Mouse (Mus musculus) G1E (cell line): ENCODE measurements around the gene Napb. TPM values are rescaled to one million over a fixed set of nuclear protein-coding genes. Genes with fewer than 3 reads are reported as not detected.

Experiments used
- ATAC-seq: 2 replicates; pipeline ENCODE4 v1.8.0; 2016; ENCODE audit warnings: mild to moderate bottlenecking; ENCODE audit not compliant: insufficient number of reproducible peaks, poor library complexity, low FRiP score, severe bottlenecking; ENCODE audit errors: extremely low read depth
- DNase-seq: peaks from one replicate; pipeline ENCODE4 v3.0.0; 2012; ENCODE audit warnings: low spot score
- H3K27me3 ChIP-seq: 2 replicates; pipeline ENCODE4 v1.6.1; 2012; ENCODE audit warnings: mild to moderate bottlenecking, low read length, inconsistent platforms; ENCODE audit not compliant: insufficient read depth
- H3K36me3 ChIP-seq: replicated peaks from 2 replicates; pipeline ENCODE3; 2012; ENCODE audit warnings: mild to moderate bottlenecking, inconsistent platforms
- H3K4me1 ChIP-seq: 2 replicates; pipeline ENCODE4 v1.6.1; 2012; ENCODE audit warnings: low read depth, low read length, inconsistent platforms, mixed read lengths; ENCODE audit not compliant: insufficient read depth
- H3K4me3 ChIP-seq: 2 replicates; pipeline ENCODE4 v1.5.1; 2012; ENCODE audit warnings: low read depth, mild to moderate bottlenecking, inconsistent platforms, low read length, moderate library complexity, mixed read lengths
- H3K9me3 ChIP-seq: replicated peaks from 2 replicates; pipeline ENCODE4 v1.6.1; 2012; ENCODE audit warnings: inconsistent platforms
- CTCF ChIP-seq: IDR thresholded peaks from 2 replicates; pipeline ENCODE4 v1.5.1; 2012; ENCODE audit warnings: low read depth, low read length, inconsistent platforms, mixed read lengths
- GATA1 ChIP-seq: IDR thresholded peaks from 2 replicates; pipeline ENCODE4 v1.6.1; 2012; ENCODE audit warnings: borderline replicate concordance, low read length, inconsistent platforms, mixed read lengths
- GATA2 ChIP-seq: IDR thresholded peaks from 2 replicates; pipeline ENCODE4 v1.6.1; 2012; ENCODE audit warnings: low read depth, low read length, inconsistent platforms, borderline replicate concordance
- POLR2AphosphoS5 ChIP-seq: IDR thresholded peaks from 2 replicates; pipeline ENCODE4 v1.6.1; 2012; ENCODE audit warnings: low read depth, low read length, inconsistent platforms; ENCODE audit not compliant: insufficient replicate concordance
- TAL1 ChIP-seq: conservative IDR thresholded peaks from 2 replicates; pipeline ENCODE4 v1.6.1; 2012; ENCODE audit warnings: low read depth, low read length, inconsistent platforms, mixed read lengths
- polyA plus RNA-seq: library from polyadenylated mRNA; stranded (reverse); fragments of >175 nt; gene quantifications from 2 replicates; pipeline ENCODE4 v1.2.3, GENCODE M21; 2012
- total RNA-seq, 2 experiments: library from RNA; stranded (forward) in 1 of 2; stranded (reverse) in 1 of 2; fragments of 200-1000 nt in 1 of 2; fragments of >200 nt in 1 of 2; fragmentation: Nextera tagmentation in 1 of 2; gene quantifications; 2 replicates each; pipeline ENCODE4 v1.2.3; 2014 to 2017

The Napb gene
- total and polyA plus RNA-seq, 3 experiments, result 0.16 TPM; not detected in 2

DNA sequence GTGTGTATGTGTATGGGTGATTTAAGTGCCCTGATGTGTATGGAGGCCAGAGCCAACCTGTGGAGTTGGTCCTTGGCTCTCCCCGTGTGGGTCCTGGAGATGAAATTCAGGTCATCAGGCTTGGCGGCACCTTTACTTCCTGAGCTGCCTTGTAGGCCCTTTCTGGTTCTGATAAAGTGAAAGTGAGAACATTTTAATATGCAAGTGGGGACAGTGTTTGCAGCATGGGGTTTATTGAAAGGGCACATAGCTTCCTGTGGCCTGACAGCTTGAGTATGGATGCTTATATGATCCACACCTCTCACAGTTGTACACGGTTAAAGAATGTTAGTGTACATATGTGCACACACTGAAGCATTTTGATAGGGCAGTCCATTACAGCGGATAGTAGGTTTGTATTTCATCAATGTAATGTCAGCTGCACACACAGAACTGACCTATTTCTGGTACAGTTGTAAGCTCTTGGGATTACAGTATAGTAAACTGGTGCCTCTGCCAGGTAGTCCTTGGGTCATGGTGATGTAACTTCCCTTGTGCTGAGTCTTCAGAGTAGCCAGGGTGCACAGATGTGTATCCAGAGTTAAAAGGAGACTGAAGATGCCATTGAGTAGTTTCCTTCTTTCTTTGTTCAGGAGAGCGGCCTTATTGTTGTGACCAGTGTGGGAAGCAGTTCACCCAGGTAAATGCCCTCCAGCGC is 42.7 kb downstream of the Napb start:
- Histone ChIP-seq H3K27me3 (no peaks in the 10 kb centered on the region), H3K36me3 (peaks cover 85% of the 10 kb centered on the region), H3K4me1 (peaks cover 6% of the 10 kb centered on the region), H3K9me3 (no peaks in the 10 kb centered on the region), H3K4me3 (no peak overlapping the region)
- ATAC-seq (no peak), DNase-seq (no peak)
- no peak for TF ChIP-seq POLR2AphosphoS5

GRCm38 (mm10) chr2:148687971-148688370 is 44.3 kb downstream of the Napb start:
- peaks cover 8% of the 10 kb centered on the region for H3K4me1 ChIP-seq
- no peak overlapping the region for H3K4me3 ChIP-seq
- peaks cover 91% of the 10 kb centered on the region for H3K36me3 ChIP-seq
- no peak for ATAC-seq
- no peaks in the 10 kb centered on the region for H3K27me3 ChIP-seq
- TF ChIP-seq CTCF (no peak), GATA2 (no peak), GATA1 (no peak), POLR2AphosphoS5 (no peak), TAL1 (no peak)
- DNase-seq, result no peak
- no peaks in the 10 kb centered on the region for H3K9me3 ChIP-seq

DNA sequence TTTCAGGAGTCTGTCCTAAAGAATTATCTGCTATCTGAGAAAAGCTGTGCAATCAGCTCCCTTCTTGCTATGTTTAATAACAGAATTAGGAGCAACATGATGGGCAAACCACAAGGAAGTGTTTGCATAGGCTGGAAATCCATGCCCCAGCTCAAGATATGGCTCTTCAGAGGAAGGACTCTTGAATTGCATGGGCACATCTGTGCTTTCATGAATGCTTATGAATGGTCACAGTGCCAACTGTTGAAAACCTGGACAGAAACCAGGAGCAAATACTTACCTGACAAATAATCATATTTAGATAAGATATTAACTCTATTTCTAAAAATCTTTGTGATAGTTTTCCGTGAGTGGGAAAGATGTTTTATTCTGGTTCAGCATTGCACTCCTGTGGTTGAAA is 45.4 kb downstream of the Napb start:
- TF ChIP-seq CTCF (no peak), POLR2AphosphoS5 (no peak), GATA1 (no peak), GATA2 (no peak), TAL1 (no peak)
- H3K4me3 ChIP-seq, result no peak overlapping the region
- no peak for DNase-seq
- no peaks in the 10 kb centered on the region for H3K27me3 ChIP-seq
- no peak for ATAC-seq
- peaks cover 86% of the 10 kb centered on the region for H3K36me3 ChIP-seq
- H3K4me1 ChIP-seq, result peaks cover 16% of the 10 kb centered on the region
- no peaks in the 10 kb centered on the region for H3K9me3 ChIP-seq

- Histone ChIP-seq H3K4me3 (no peak overlapping the region), H3K36me3 (peaks cover 75% of the 10 kb centered on the region), H3K9me3 (no peaks in the 10 kb centered on the region), H3K4me1 (peaks cover 20% of the 10 kb centered on the region), H3K27me3 (no peaks in the 10 kb centered on the region)
- no peak for TF ChIP-seq GATA2
- TF ChIP-seq GATA1, result no peak
- no peak for TF ChIP-seq TAL1
- no peak for TF ChIP-seq POLR2AphosphoS5
- TF ChIP-seq CTCF, result no peak
- DNase-seq (no peak), ATAC-seq (no peak)
Measured at GRCm38 (mm10) chr2:148685709-148686108, 46.6 kb downstream of the Napb start.

- Histone ChIP-seq H3K36me3 (peaks cover 68% of the 10 kb centered on the region), H3K4me3 (no peak overlapping the region; the same call in 1 of the 2 replicates), H3K4me1 (peaks cover 27% of the 10 kb centered on the region), H3K27me3 (no peaks in the 10 kb centered on the region), H3K9me3 (no peaks in the 10 kb centered on the region)
- ATAC-seq (no peak), DNase-seq (no peak)
- TF ChIP-seq POLR2AphosphoS5, result no peak
- no peak for TF ChIP-seq GATA1
- no peak for TF ChIP-seq CTCF
- no peak for TF ChIP-seq TAL1
- TF ChIP-seq GATA2, result no peak
Measured at GRCm38 (mm10) chr2:148684972-148685371, 47.3 kb downstream of the Napb start.

GRCm38 (mm10) chr2:148683031-148683430 is 49.2 kb downstream of the Napb start:
- Histone ChIP-seq H3K27me3 (no peaks in the 10 kb centered on the region), H3K4me3 (no peak overlapping the region), H3K9me3 (no peaks in the 10 kb centered on the region), H3K36me3 (peaks cover 55% of the 10 kb centered on the region), H3K4me1 (peaks cover 43% of the 10 kb centered on the region)
- no peak for ATAC-seq
- no peak for DNase-seq
- TF ChIP-seq POLR2AphosphoS5 (no peak), TAL1 (no peak), CTCF (no peak), GATA1 (no peak), GATA2 (no peak)
